In the genomic region with DNA sequence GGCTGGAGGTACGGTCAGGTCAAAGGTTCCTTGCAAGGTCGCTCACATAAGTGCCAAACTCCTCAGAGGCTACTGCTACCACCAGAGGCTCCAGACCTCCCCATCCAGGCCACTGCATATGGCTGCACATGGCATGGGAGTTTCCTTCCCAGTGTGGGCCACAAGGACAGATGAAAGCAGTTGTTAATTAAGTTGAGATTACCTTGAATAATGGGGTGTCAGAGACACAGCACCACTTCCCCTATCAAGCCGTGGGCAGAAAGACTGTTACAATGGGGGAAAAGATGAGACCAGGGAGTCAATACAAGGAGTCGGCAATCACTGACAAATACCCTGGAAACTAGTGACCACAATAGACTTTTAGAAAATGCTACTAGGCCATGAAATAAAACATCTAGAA, we compare ENCODE assay signal across 17 mouse cellular contexts.
"Had no signal": no experiment of that assay in that cellular context is flagged by ENCODE, and none has a peak within 500 bp of the region (broad histone marks: within the 10 kb centered on the region; RNA-seq: fewer than 3 reads in every experiment).

No protein-coding gene starts in this region.

- H3K9me3 ChIP-seq: lung, embryonic 15.5 days; neural tube, embryonic 15.5 days; stomach, embryonic 15.5 days had no signal

- ATAC-seq: intestine, postnatal 0 days; midbrain, embryonic 15.5 days had no signal

- DNase-seq: kidney, adult 8-10 months; kidney, postnatal 10 days; kidney, postnatal 36 days; lung, adult 18-20 months; lung, postnatal 10 days; lung, postnatal 36 days; right cerebral cortex, postnatal 25 days; spleen, adult 18-20 months; thymus, postnatal 25 days had no signal

- H3K4me1 ChIP-seq: kidney, embryonic 15.5 days; lung, embryonic 15.5 days; midbrain, embryonic 12.5 days; midbrain, embryonic 15.5 days; neural tube, embryonic 12.5 days; neural tube, embryonic 15.5 days; stomach, embryonic 15.5 days had no signal

- H3K4me3 ChIP-seq: kidney, embryonic 15.5 days; lung, embryonic 15.5 days; midbrain, embryonic 12.5 days; midbrain, embryonic 15.5 days; neural tube, embryonic 12.5 days; neural tube, embryonic 15.5 days; stomach, embryonic 15.5 days had no signal

- H3K4me2 ChIP-seq: kidney, embryonic 15.5 days; lung, embryonic 15.5 days; midbrain, embryonic 12.5 days; midbrain, embryonic 15.5 days; neural tube, embryonic 12.5 days; neural tube, embryonic 15.5 days; stomach, embryonic 15.5 days had no signal

- H3K9ac ChIP-seq: kidney, embryonic 15.5 days; lung, embryonic 15.5 days; midbrain, embryonic 12.5 days; midbrain, embryonic 15.5 days; neural tube, embryonic 12.5 days; neural tube, embryonic 15.5 days; stomach, embryonic 15.5 days had no signal

- H3K27ac ChIP-seq: kidney, embryonic 15.5 days; lung, embryonic 15.5 days; midbrain, embryonic 12.5 days; midbrain, embryonic 15.5 days; neural tube, embryonic 12.5 days; neural tube, embryonic 15.5 days; stomach, embryonic 15.5 days had no signal

- H3K27me3 ChIP-seq: kidney, embryonic 15.5 days; lung, embryonic 15.5 days; midbrain, embryonic 12.5 days; midbrain, embryonic 15.5 days; neural tube, embryonic 12.5 days; neural tube, embryonic 15.5 days; stomach, embryonic 15.5 days had no signal

- H3K36me3 ChIP-seq: lung, embryonic 15.5 days; midbrain, embryonic 12.5 days; midbrain, embryonic 15.5 days; neural tube, embryonic 12.5 days; neural tube, embryonic 15.5 days; stomach, embryonic 15.5 days had no signal
